Mouse (Mus musculus) gastrocnemius, adult 8-10 months (tissue): Measurements from ENCODE around the gene Atp11c. TPM values are rescaled to one million over a fixed set of nuclear protein-coding genes. Genes with fewer than 3 reads are reported as not detected.

Experiments used
- DNase-seq, 2 experiments: peaks; one replicate each; pipeline ENCODE4 v3.0.0; 2022; ENCODE audit warnings: low spot score in 2 of 2
- total RNA-seq, 4 experiments: library from RNA; stranded (reverse); gene quantifications; 2 replicates each; pipeline ENCODE4 v1.2.4; 2022

Atp11c gene
- 1 to 10 TPM; 2.3 to 3.1 (median 2.8) TPM for total RNA-seq

DNA sequence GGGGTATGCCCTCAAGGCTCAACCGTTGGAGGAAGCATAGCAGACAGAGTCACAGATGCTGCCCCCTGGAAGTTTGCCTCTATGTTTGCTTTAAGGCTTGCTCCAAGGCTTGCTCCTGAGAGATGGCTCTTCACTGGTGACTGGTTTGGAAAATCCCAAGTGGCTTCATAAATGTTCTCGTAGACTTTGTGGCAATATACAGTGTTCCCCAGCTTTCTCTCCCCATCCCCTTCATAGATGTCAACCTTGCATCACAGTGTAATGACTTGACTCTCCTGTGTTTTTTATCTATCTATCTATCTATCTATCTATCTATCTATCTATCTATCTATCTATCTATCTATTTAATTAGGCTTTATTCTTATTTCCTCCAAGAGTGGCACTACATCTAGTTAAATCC is at the start of gene Atp11c:
Gene Atp11c (minus strand): TSS at position 101 of the 400 bp plus-strand sequence.
- no peak for DNase-seq

- no peak for DNase-seq
These were observed 16.7 kb upstream of the Atp11c start for GRCm38 (mm10) chrX:60609202-60609601.

DNA sequence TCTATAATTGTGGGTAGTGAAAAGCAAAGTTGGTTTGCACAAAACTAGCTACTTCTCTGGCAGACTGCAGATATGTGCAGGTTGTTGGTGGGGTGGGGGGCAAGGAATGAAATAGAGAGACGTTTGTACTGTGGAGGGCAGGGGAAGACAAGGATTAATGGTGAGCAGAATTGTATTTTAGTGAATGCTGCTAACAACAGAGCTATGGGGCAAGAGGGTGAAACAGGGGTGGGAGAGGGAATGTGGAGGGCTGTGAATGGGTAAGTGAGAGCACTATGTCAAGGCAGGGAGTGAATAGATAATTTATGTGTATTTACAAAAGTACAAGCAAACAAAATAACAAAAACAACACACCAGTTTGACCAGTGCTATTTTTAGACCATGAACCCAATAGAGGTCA is 22.0 kb downstream of the Atp11c start:
- DNase-seq = no peak

- no peak for DNase-seq
These were observed 23.5 kb downstream of the Atp11c start for GRCm38 (mm10) chrX:60569047-60569446.

GRCm38 (mm10) chrX:60555242-60555641 is 37.3 kb downstream of the Atp11c start:
- no peak for DNase-seq

- peak; percentile 2 to 6 for DNase-seq
These were observed 44.8 kb downstream of the Atp11c start for GRCm38 (mm10) chrX:60547444-60548304.

DNA sequence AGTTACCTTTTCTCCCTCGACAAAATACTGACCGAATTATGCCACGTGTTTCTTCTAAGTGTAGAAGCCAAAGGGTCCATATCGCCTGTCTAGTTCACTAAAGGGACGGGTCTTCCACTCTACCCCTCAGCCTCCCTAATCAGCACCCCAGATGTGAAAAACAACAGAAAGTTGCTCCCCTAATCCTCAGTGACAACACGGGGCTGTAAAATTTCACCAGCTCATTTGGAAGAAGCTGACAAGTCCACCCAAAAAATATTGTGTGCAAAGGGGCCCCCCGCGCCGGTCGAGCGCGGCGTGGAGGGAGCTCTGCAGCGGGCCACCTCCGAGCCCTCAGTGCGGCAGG is 45.4 kb downstream of the Atp11c start:
- no peak for DNase-seq

GRCm38 (mm10) chrX:60545906-60546305 is 46.6 kb downstream of the Atp11c start:
- DNase-seq = no peak

DNA sequence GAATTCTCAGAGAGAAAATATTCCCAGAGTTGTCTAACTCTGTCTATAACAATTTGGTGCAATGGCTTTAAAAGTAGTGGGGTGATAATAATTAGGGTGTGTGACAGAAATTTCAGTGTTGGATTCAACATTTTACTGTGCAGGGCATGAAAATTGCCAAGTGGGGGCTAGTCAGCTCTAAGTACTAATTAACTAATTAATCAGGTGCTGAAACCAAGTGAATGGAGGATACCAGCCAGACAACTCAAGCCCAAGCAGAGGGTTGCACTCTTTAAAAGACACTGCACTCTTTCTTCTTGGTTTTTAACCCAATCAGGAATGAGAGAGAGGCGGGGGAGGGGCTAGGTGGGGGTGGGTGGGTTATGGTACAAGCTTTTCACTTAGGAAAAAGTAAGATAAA is 47.1 kb downstream of the Atp11c start:
- DNase-seq = no peak

DNA sequence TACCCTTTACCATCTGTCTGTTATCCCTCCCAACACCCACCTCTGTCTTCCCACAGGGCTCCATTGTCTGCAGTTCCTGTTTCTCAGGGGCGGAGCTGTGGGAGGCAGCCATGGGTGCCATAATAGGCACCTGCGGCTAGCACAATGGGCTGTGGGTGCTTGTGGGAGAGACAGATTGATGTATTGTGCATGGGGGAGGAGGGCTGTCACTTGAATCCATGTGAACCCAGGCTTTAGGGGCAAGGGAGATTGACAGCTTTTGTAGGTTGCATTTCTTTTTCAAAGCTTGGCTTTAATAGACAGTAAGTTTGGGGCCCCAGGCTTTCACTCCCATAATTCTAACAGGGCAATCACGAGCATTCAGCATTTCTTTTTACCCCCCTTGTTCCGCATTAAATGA is 48.4 kb downstream of the Atp11c start:
- no peak for DNase-seq

GRCm38 (mm10) chrX:60542901-60543300 is 49.6 kb downstream of the Atp11c start:
- DNase-seq = no peak

DNA sequence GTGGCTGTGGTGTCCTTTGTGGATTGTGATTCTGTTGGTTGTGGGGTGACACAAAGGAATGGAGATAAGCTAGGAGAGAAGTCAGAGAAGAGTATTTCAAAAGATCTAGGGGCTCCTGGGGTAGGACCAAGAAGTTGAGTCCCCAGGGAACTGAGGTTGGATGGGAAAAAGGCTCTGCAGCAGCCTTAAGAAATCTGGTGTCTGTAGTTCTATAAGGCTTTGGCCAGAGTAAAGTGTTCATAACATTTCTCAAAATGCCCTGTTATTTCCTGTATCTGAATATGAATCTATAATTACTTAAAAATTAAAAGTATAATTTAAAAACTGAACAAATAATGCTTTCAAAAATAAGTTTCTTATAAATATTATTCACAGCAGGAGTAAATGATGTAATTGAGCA is 53.3 kb downstream of the Atp11c start, which contains the start of gene Gm7073:
Gene Gm7073 (minus strand): TSS at position 101 of the 400 bp plus-strand sequence.
- DNase-seq = no peak

GRCm38 (mm10) chrX:60503995-60504394 is 88.5 kb downstream of the Atp11c start:
- no peak for DNase-seq

DNA sequence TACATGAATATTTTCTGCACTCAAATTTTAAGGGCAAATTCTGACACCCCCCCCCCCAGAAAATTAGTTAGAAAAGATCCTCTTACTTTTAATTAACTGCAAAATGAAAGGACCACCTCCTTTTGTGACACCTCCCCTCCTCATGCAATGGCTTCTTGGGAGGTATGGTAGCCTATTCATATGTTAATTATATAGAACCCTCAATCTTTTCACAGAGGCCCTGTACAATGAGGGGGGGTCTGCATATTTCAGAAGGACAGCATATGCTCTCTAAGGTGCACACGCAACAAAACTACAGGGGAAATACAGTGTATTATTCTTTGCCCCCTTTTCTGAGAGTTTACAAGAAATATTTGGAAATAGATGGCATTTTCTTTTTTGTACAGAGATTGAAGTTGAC is 94.7 kb downstream of the Atp11c start:
- no peak for DNase-seq

- DNase-seq = no peak
These were observed 97.2 kb downstream of the Atp11c start for GRCm38 (mm10) chrX:60495308-60495707.

DNA sequence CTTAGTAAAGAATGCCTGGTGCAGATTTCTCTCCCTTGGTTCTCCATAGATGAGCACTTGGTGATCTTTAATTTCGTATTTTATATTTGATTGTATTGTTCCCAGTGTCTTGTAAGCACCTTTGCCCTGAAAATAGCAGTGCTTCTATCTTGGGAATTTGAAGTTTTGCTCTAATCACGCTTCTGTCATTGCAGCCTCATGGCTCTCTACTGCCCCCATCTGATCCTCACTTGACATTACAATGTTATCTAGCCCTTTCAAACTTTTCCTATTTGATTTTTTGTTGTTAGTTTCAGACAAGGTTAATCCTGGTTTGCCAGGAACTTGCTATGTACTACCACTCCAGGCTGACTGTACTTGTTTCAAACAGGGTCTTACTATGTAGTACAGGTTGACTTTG is 128.7 kb downstream of the Atp11c start:
- no peak for DNase-seq

DNA sequence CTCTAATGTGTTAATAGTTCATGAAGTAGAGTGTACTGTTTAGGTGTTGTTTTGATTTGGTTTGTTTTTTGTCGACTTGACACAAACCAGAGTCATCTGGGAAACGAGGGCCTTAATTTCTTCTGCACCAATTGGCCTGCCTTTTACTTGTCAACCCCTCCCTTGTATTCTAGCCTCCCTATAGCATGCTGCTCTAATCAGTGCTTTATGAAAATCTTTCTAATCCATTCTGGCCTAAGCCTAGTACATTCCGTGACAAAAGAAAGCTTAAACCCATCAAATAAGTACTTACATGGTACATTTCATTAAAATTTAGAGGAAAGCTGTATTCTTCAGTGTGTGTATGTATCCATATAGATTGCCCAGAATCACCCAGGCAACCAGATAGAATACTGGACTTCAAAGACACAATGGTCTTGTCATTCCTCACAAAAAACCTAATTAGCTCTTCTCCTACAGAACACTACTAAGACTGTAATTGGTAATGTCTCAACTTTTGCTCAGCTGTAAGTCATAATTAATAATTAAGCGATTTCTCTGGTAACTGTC is 177.9 kb downstream of the Atp11c start:
- no peak for DNase-seq

- DNase-seq = no peak
These were observed 186.8 kb downstream of the Atp11c start for GRCm38 (mm10) chrX:60405681-60406080.

- peak; percentile 74 to 81 for DNase-seq
These were observed 187.8 kb downstream of the Atp11c start for GRCm38 (mm10) chrX:60404668-60405044.

DNA sequence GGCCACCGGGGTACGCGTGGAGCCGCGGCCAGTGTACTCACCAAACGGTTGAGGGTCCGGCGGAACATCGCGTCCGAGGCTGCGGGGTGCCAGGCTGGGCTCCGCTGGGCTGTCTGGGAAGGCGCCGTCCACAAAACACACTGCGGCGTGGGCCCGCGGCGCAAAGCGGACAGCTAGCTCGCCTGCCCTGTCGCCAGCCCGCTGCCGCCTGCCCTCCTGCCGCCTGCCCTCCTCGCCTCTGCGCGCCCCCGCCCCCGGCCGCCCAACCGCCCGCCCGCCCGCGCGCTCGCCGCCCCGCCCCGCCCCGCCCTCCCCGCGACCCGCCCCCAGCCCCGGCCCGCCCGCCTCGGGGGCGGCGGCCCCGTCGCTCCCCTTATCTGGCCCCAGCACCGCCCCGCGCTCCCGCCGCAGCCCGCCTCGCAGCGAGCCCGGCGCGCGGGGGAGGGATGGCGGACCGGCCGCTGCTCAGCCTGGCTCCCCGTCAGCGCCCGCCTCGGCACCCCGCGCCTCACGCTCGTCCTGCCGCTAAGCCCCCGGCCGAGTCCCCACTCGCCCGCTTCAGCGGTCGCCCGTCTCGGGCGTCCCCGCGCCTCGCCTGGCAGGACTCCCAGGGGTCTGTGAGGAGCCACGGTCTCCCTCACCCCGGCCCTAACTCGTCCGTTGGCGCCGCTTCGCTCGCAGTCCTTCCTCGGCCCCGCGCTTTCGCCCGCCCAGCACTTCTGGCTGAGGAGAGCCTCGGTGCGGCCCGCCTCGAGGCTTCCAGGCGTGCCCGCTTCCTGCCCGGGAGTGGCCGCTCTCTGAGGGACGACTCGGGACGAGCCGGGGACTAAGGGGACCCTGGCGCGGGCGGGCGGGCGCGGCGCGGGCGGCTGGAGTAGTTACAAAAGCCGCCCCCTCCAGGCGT is 188.5 kb downstream of the Atp11c start:
- DNase-seq = peak; percentile 28 to 47

- DNase-seq = no peak
These were observed 189.3 kb downstream of the Atp11c start for GRCm38 (mm10) chrX:60403062-60403763.
